Comparison of ENCODE assay signal across 12 mouse cellular contexts in genomic region chr17:62734901-62735300, GRCm38 (mm10).
DNase-seq lines count a peak whose midpoint lies in the region; ATAC-seq and TF ChIP-seq lines count a peak whose summit lies in the region.
"Had no signal": no experiment of that assay in that cellular context is flagged by ENCODE, and none has a peak within 500 bp of the region (broad histone marks: within the 10 kb centered on the region; RNA-seq: fewer than 3 reads in every experiment).

No protein-coding gene starts in this region.

- no peak for TF ChIP-seq POLR2A in lung, adult 2 months (IDR thresholded peaks at IDR 0.05; ENCODE audit: borderline replicate concordance, extremely low read depth, low read depth, low read length)

- no peak overlapping the region for H3K27ac ChIP-seq in forebrain, embryonic 13.5 days
- H3K27ac ChIP-seq in forebrain, embryonic 12.5 days = no peak overlapping the region
- no peak overlapping the region for H3K27ac ChIP-seq in lung, embryonic 14.5 days (ENCODE audit: low read depth)
- no peak overlapping the region for H3K27ac ChIP-seq in hindbrain, embryonic 15.5 days (replicated peaks)
- no peak overlapping the region; the same call in 1 of the 2 replicates for H3K27ac ChIP-seq in neural tube, embryonic 13.5 days (replicated peaks)
- H3K27ac ChIP-seq: kidney, embryonic 15.5 days; liver, embryonic 13.5 days had no signal

- H3K4me2 ChIP-seq in forebrain, embryonic 13.5 days = peak overlapping the region; percentile 25
- no peak overlapping the region for H3K4me2 ChIP-seq in forebrain, embryonic 12.5 days
- H3K4me2 ChIP-seq in lung, embryonic 14.5 days = peak overlapping the region; percentile 18; the same call in 1 of the 2 replicates
- H3K4me2 ChIP-seq in hindbrain, embryonic 15.5 days = 0 out of 2 replicates have a peak overlapping the region, but pooled peaks have one; percentile 7
- H3K4me2 ChIP-seq in neural tube, embryonic 13.5 days = peak overlapping the region; percentile 20
- H3K4me2 ChIP-seq: kidney, embryonic 15.5 days; liver, embryonic 13.5 days had no signal

- TF ChIP-seq CTCF in lung, embryonic 14.5 days (IDR thresholded peaks at IDR 0.05; ENCODE audit: low read depth) = no peak
- TF ChIP-seq CTCF in lung, adult 2 months (IDR thresholded peaks at IDR 0.05; ENCODE audit: insufficient read depth, low read length) = no peak

- peak; percentile 11 for DNase-seq in lung, embryonic 14.5 days
- no peak for DNase-seq in lung, adult 2 months
- no peak for DNase-seq in kidney, adult 8-10 months
- DNase-seq: cerebellum, postnatal 36 days; liver, embryonic 13.5 days; thymus, adult 2 months had no signal

- ATAC-seq in forebrain, embryonic 13.5 days = no peak
- ATAC-seq in forebrain, embryonic 12.5 days (ENCODE audit: low FRiP score) = no peak
- ATAC-seq in lung, embryonic 14.5 days (ENCODE audit: insufficient read depth) = no peak
- ATAC-seq in hindbrain, embryonic 15.5 days (ENCODE audit: low FRiP score, low read depth) = no peak
- ATAC-seq in neural tube, embryonic 13.5 days (ENCODE audit: low read depth) = no peak

- no peaks in the 10 kb centered on the region for H3K9me3 ChIP-seq in forebrain, embryonic 13.5 days (replicated peaks)
- H3K9me3 ChIP-seq in forebrain, embryonic 12.5 days = no peaks in the 10 kb centered on the region
- H3K9me3 ChIP-seq in lung, embryonic 14.5 days (ENCODE audit: low read depth, low read length) = no peaks in the 10 kb centered on the region
- no peaks in the 10 kb centered on the region for H3K9me3 ChIP-seq in hindbrain, embryonic 15.5 days
- H3K9me3 ChIP-seq in neural tube, embryonic 13.5 days = 0 out of 2 replicates have a peak, but pooled peaks cover 5% of the 10 kb centered on the region
- H3K9me3 ChIP-seq: kidney, embryonic 15.5 days; liver, embryonic 13.5 days had no signal

- H3K36me3 ChIP-seq in forebrain, embryonic 13.5 days (ENCODE audit: poor library complexity, severe bottlenecking) = no peaks in the 10 kb centered on the region
- no peaks in the 10 kb centered on the region for H3K36me3 ChIP-seq in forebrain, embryonic 12.5 days (replicated peaks)
- H3K36me3 ChIP-seq in lung, embryonic 14.5 days (ENCODE audit: insufficient read depth) = no peaks in the 10 kb centered on the region
- H3K36me3 ChIP-seq in hindbrain, embryonic 15.5 days = no peaks in the 10 kb centered on the region
- H3K36me3 ChIP-seq in neural tube, embryonic 13.5 days = no peaks in the 10 kb centered on the region
- H3K36me3 ChIP-seq: G1E; kidney, embryonic 15.5 days; liver, embryonic 13.5 days had no signal

- no peak overlapping the region for H3K9ac ChIP-seq in forebrain, embryonic 13.5 days
- no peak overlapping the region for H3K9ac ChIP-seq in forebrain, embryonic 12.5 days
- H3K9ac ChIP-seq in lung, embryonic 14.5 days = no peak overlapping the region
- H3K9ac ChIP-seq in hindbrain, embryonic 15.5 days = no peak overlapping the region
- H3K9ac ChIP-seq in neural tube, embryonic 13.5 days = 0 out of 2 replicates have a peak overlapping the region, but pooled peaks have one; percentile 9
- H3K9ac ChIP-seq: kidney, embryonic 15.5 days; liver, embryonic 13.5 days had no signal

- peaks cover 5% of the 10 kb centered on the region; the same call in 1 of the 2 replicates for H3K27me3 ChIP-seq in forebrain, embryonic 13.5 days
- peaks cover 20% of the 10 kb centered on the region for H3K27me3 ChIP-seq in forebrain, embryonic 12.5 days
- no peaks in the 10 kb centered on the region for H3K27me3 ChIP-seq in lung, embryonic 14.5 days (ENCODE audit: insufficient read depth, low read length)
- H3K27me3 ChIP-seq in hindbrain, embryonic 15.5 days = no peaks in the 10 kb centered on the region
- H3K27me3 ChIP-seq in neural tube, embryonic 13.5 days = no peaks in the 10 kb centered on the region
- H3K27me3 ChIP-seq: kidney, embryonic 15.5 days; liver, embryonic 13.5 days had no signal

- H3K4me3 ChIP-seq in forebrain, embryonic 13.5 days = no peak overlapping the region
- H3K4me3 ChIP-seq in forebrain, embryonic 12.5 days (replicated peaks) = no peak overlapping the region
- no peak overlapping the region for H3K4me3 ChIP-seq in lung, embryonic 14.5 days (ENCODE audit: low read depth, low read length)
- H3K4me3 ChIP-seq in lung, adult 2 months (replicated peaks; ENCODE audit: extremely low read depth, low read depth, low read length) = no peak overlapping the region
- no peak overlapping the region for H3K4me3 ChIP-seq in hindbrain, embryonic 15.5 days
- no peak overlapping the region for H3K4me3 ChIP-seq in neural tube, embryonic 13.5 days
- H3K4me3 ChIP-seq: kidney, embryonic 15.5 days; liver, embryonic 13.5 days had no signal

- WGBS in forebrain, embryonic 13.5 days = 4% methylated on average over 10 of the region's 10 CpGs
- WGBS in forebrain, embryonic 12.5 days = 4% methylated on average over 10 of the region's 10 CpGs
- 20% methylated on average over 10 of the region's 10 CpGs for WGBS in lung, embryonic 14.5 days
- 46% methylated on average over 10 of the region's 10 CpGs for WGBS in lung, adult 2 months
- 13% methylated on average over 10 of the region's 10 CpGs for WGBS in hindbrain, embryonic 15.5 days
- 6% methylated on average over 10 of the region's 10 CpGs for WGBS in neural tube, embryonic 13.5 days

- H3K4me1 ChIP-seq in forebrain, embryonic 13.5 days = peaks cover 27% of the 10 kb centered on the region
- H3K4me1 ChIP-seq in forebrain, embryonic 12.5 days = peaks cover 30% of the 10 kb centered on the region
- H3K4me1 ChIP-seq in lung, embryonic 14.5 days (ENCODE audit: insufficient read depth) = 0 out of 2 replicates have a peak, but pooled peaks cover 7% of the 10 kb centered on the region
- H3K4me1 ChIP-seq in lung, adult 2 months (ENCODE audit: control insufficient read depth, insufficient read depth, low read length) = no peaks in the 10 kb centered on the region
- peaks cover 30% of the 10 kb centered on the region for H3K4me1 ChIP-seq in hindbrain, embryonic 15.5 days (replicated peaks)
- peaks cover 53% of the 10 kb centered on the region for H3K4me1 ChIP-seq in neural tube, embryonic 13.5 days (replicated peaks)
- H3K4me1 ChIP-seq: liver, embryonic 13.5 days had no signal
